Mouse (Mus musculus): ENCODE results near the gene Asb11. TPM values are rescaled to one million over a fixed set of nuclear protein-coding genes. Genes with fewer than 3 reads are reported as not detected.
A peak's percentile ranks its signal among the peaks of the same experiment; 100 is the strongest.

Gene Asb11
- polyA plus RNA-seq, 1 experiment from 2014 or later, result 0.11 TPM

DNA sequence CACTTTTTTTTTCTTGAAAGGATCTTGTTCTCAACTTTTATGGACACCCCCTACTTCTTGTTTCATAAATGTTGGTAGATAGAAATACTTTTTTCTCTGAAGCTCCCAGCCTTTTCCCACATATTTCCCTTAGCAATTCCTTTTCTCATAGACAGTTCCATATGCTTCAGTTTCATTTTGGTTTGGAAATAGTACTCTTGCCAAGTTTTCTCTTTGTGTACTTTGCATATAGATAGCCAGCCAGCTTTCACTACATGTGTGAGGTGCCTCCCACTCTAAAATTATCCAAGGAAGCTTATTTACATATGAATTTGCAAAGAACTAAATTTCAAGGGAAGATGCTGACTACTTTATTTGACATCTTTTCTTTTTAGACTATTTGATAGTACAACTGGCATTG, 18.8 kb upstream of the Asb11 start:
- Histone ChIP-seq H3K9ac (ENCODE audit: low read length) (no peak overlapping the region), H3K4me3 (ENCODE audit: low read depth, low read length) (no peak overlapping the region), H3K9me3 (ENCODE audit: control insufficient read depth, low read length) (no peaks in the 10 kb centered on the region), H3K27ac (replicated peaks; ENCODE audit: low read depth, low read length) (no peak overlapping the region), H3K36me3 (ENCODE audit: control insufficient read depth, insufficient read depth, low read length) (no peaks in the 10 kb centered on the region), H3K4me2 (ENCODE audit: low read depth, severe bottlenecking) (no peak overlapping the region), H3K27me3 (ENCODE audit: control insufficient read depth, insufficient read depth, low read length) (peaks cover 6% of the 10 kb centered on the region; the same call in 1 of the 2 replicates), H3K4me1 (ENCODE audit: control insufficient read depth, insufficient read depth, low read length) (no peaks in the 10 kb centered on the region)
- no peak for DNase-seq (ENCODE audit: low spot score)
- no peak for ATAC-seq (ENCODE audit: insufficient number of reproducible peaks, low FRiP score, low TSS enrichment, low read depth)

- ATAC-seq (ENCODE audit: insufficient number of reproducible peaks, low FRiP score, low TSS enrichment, low read depth) (peak; percentile 99), DNase-seq (ENCODE audit: low spot score) (peak; percentile 86)
- H3K4me1 ChIP-seq (ENCODE audit: control insufficient read depth, insufficient read depth, low read length), result no peaks in the 10 kb centered on the region
- H3K9ac ChIP-seq (ENCODE audit: low read length), result peak within 1 kb of the TSS; percentile 61
- peak within 1 kb of the TSS; percentile 54 for H3K4me3 ChIP-seq (ENCODE audit: low read depth, low read length)
- H3K36me3 ChIP-seq (ENCODE audit: control insufficient read depth, insufficient read depth, low read length), result no peaks in the 10 kb centered on the region
- no peak within 1 kb of the TSS for H3K27ac ChIP-seq (replicated peaks; ENCODE audit: low read depth, low read length)
- H3K4me2 ChIP-seq (ENCODE audit: low read depth, severe bottlenecking), result peak within 1 kb of the TSS; percentile 33
- H3K9me3 ChIP-seq (ENCODE audit: control insufficient read depth, low read length), result no peaks in the 10 kb centered on the region
- peaks cover 5% of the 10 kb centered on the region; the same call in 1 of the 2 replicates for H3K27me3 ChIP-seq (ENCODE audit: control insufficient read depth, insufficient read depth, low read length)
- WGBS, result 15% methylated on average over 36 of the region's 40 CpGs
These were observed 17.3 kb upstream of the Asb11 start, which contains the start of gene Piga for GRCm38 (mm10) chrX:164419471-164419939. TSS of gene Piga (plus strand) at chrX:164419787.

- Histone ChIP-seq H3K27ac (replicated peaks; ENCODE audit: low read depth, low read length) (no peak overlapping the region), H3K4me2 (ENCODE audit: low read depth, severe bottlenecking) (peak overlapping the region; percentile 33), H3K9me3 (ENCODE audit: control insufficient read depth, low read length) (no peaks in the 10 kb centered on the region), H3K27me3 (ENCODE audit: control insufficient read depth, insufficient read depth, low read length) (peaks cover 2% of the 10 kb centered on the region; the same call in 1 of the 2 replicates), H3K9ac (ENCODE audit: low read length) (peak overlapping the region; percentile 61), H3K36me3 (ENCODE audit: control insufficient read depth, insufficient read depth, low read length) (no peaks in the 10 kb centered on the region), H3K4me1 (ENCODE audit: control insufficient read depth, insufficient read depth, low read length) (no peaks in the 10 kb centered on the region), H3K4me3 (ENCODE audit: low read depth, low read length) (peak overlapping the region; percentile 54)
- ATAC-seq (ENCODE audit: insufficient number of reproducible peaks, low FRiP score, low TSS enrichment, low read depth) (no peak), DNase-seq (ENCODE audit: low spot score) (no peak)
- 16% methylated on average over 13 of the region's 13 CpGs for WGBS
These were observed 16.8 kb upstream of the Asb11 start for GRCm38 (mm10) chrX:164419955-164420354.

DNA sequence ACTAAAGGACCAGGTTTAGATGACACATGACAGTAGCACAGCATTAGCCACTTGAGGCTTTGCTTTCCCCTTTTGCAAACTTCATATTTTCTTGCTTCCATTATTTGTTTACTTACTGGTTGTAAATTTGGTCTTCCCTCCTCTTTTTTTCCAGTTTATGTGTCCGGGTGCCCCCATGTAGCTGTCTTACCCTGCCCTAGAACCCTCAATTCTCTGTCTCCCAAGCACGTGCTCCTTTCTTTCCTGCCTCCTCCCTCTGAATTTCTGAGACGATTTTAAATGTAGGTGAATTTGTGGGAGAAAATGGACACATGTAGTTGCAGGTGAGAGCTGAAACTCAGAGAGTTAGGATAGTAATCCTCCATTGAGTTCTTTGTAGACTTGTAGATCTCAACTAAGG, 16.3 kb upstream of the Asb11 start:
- Histone ChIP-seq H3K27ac (replicated peaks; ENCODE audit: low read depth, low read length) (no peak overlapping the region), H3K27me3 (ENCODE audit: control insufficient read depth, insufficient read depth, low read length) (peaks cover 2% of the 10 kb centered on the region; the same call in 1 of the 2 replicates), H3K4me1 (ENCODE audit: control insufficient read depth, insufficient read depth, low read length) (no peaks in the 10 kb centered on the region), H3K36me3 (ENCODE audit: control insufficient read depth, insufficient read depth, low read length) (no peaks in the 10 kb centered on the region), H3K4me2 (ENCODE audit: low read depth, severe bottlenecking) (peak overlapping the region; percentile 33), H3K4me3 (ENCODE audit: low read depth, low read length) (peak overlapping the region; percentile 54), H3K9me3 (ENCODE audit: control insufficient read depth, low read length) (no peaks in the 10 kb centered on the region), H3K9ac (ENCODE audit: low read length) (no peak overlapping the region)
- 67% methylated on average over 3 of the region's 3 CpGs for WGBS
- DNase-seq (ENCODE audit: low spot score) (no peak), ATAC-seq (ENCODE audit: insufficient number of reproducible peaks, low FRiP score, low TSS enrichment, low read depth) (no peak)

DNA sequence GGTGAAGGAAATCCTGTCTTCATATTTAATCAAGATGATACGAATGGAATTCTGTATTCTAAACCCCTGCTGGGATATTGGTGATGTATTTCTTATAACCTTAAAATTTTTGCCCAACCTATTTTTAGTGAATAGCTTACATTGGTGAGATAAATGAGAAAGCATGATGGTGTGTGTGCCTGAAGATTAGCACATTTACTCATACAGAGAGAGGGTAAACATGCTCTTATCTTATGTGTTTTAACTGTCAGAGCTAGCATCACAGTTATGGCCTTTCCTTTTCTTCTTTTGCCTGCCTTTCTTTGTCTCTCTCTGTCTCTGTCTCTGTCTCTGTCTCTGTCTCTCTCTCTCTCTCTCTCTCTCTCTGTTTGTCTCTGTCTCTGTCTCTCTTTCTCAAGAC, 12.0 kb upstream of the Asb11 start:
- H3K9me3 ChIP-seq (ENCODE audit: control insufficient read depth, low read length), result no peaks in the 10 kb centered on the region
- H3K4me1 ChIP-seq (ENCODE audit: control insufficient read depth, insufficient read depth, low read length), result no peaks in the 10 kb centered on the region
- H3K4me3 ChIP-seq (ENCODE audit: low read depth, low read length), result no peak overlapping the region
- H3K27me3 ChIP-seq (ENCODE audit: control insufficient read depth, insufficient read depth, low read length), result 0 out of 2 replicates have a peak, but pooled peaks cover 2% of the 10 kb centered on the region
- ATAC-seq (ENCODE audit: insufficient number of reproducible peaks, low FRiP score, low TSS enrichment, low read depth), result no peak
- no peak for DNase-seq (ENCODE audit: low spot score)
- WGBS, result 79% methylated on average over 1 of the region's 1 CpGs
- 0 out of 2 replicates have a peak, but pooled peaks cover 2% of the 10 kb centered on the region for H3K36me3 ChIP-seq (ENCODE audit: control insufficient read depth, insufficient read depth, low read length)
- no peak overlapping the region for H3K4me2 ChIP-seq (ENCODE audit: low read depth, severe bottlenecking)
- no peak overlapping the region for H3K27ac ChIP-seq (replicated peaks; ENCODE audit: low read depth, low read length)
- H3K9ac ChIP-seq (ENCODE audit: low read length), result no peak overlapping the region

DNA sequence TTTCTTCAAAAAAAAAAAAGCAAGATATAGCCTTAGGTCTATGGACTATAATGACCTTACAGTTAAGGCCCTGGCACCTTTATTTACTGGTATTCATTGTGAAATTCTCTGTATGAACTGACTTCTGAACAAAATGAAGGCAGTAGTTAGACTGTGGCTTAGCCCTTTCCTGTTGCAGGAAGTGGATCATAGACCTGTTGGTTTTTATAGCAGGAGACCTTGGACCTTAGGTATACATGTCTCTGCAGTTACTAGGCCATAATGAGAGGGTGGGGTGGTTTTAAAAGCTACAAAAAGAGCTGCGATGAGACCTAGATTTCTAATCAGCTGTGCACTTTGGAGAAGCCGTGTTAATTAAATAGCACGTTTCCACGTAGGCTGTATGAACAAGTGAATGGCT, 9.5 kb upstream of the Asb11 start:
- no peak overlapping the region for H3K9ac ChIP-seq (ENCODE audit: low read length)

DNA sequence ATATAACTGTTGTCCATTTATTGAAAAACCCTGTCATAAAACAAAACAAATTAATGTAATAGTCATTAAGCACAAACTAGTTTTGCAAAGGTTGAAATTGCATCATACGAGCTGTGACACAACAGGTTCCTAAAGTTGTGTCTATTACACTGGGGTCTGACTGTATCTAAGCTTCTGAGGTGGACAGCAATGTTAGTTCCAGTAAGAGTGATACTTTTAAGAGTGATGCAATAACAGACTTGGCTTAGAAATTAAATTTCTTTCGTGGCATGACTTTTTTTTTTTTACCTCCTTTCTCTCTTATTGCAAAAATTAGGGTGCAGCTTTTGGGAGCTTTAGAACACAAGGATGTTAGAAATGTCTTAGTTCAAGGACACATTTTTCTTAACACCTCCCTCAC, 8.6 kb upstream of the Asb11 start:
- no peak overlapping the region for H3K4me2 ChIP-seq (ENCODE audit: low read depth, severe bottlenecking)
- ATAC-seq (ENCODE audit: insufficient number of reproducible peaks, low FRiP score, low TSS enrichment, low read depth), result no peak
- WGBS, result 86% methylated on average over 2 of the region's 2 CpGs
- no peaks in the 10 kb centered on the region for H3K27me3 ChIP-seq (ENCODE audit: control insufficient read depth, insufficient read depth, low read length)
- H3K9me3 ChIP-seq (ENCODE audit: control insufficient read depth, low read length), result no peaks in the 10 kb centered on the region
- H3K4me1 ChIP-seq (ENCODE audit: control insufficient read depth, insufficient read depth, low read length), result no peaks in the 10 kb centered on the region
- no peak overlapping the region for H3K9ac ChIP-seq (ENCODE audit: low read length)
- no peak overlapping the region for H3K4me3 ChIP-seq (ENCODE audit: low read depth, low read length)
- DNase-seq (ENCODE audit: low spot score), result no peak
- H3K27ac ChIP-seq (replicated peaks; ENCODE audit: low read depth, low read length), result no peak overlapping the region
- 0 out of 2 replicates have a peak, but pooled peaks cover 2% of the 10 kb centered on the region for H3K36me3 ChIP-seq (ENCODE audit: control insufficient read depth, insufficient read depth, low read length)

More for the DNA sequence above, 9.5 kb upstream of the Asb11 start:
- Histone ChIP-seq H3K27me3 (ENCODE audit: control insufficient read depth, insufficient read depth, low read length) (no peaks in the 10 kb centered on the region), H3K9me3 (ENCODE audit: control insufficient read depth, low read length) (no peaks in the 10 kb centered on the region), H3K4me1 (ENCODE audit: control insufficient read depth, insufficient read depth, low read length) (no peaks in the 10 kb centered on the region), H3K36me3 (ENCODE audit: control insufficient read depth, insufficient read depth, low read length) (0 out of 2 replicates have a peak, but pooled peaks cover 2% of the 10 kb centered on the region), H3K4me3 (ENCODE audit: low read depth, low read length) (no peak overlapping the region), H3K27ac (replicated peaks; ENCODE audit: low read depth, low read length) (no peak overlapping the region), H3K4me2 (ENCODE audit: low read depth, severe bottlenecking) (no peak overlapping the region)
- DNase-seq (ENCODE audit: low spot score), result no peak
- ATAC-seq (ENCODE audit: insufficient number of reproducible peaks, low FRiP score, low TSS enrichment, low read depth), result no peak
- 85% methylated on average over 4 of the region's 4 CpGs for WGBS

GRCm38 (mm10) chrX:164430621-164431020, 6.2 kb upstream of the Asb11 start:
- Histone ChIP-seq H3K27me3 (ENCODE audit: control insufficient read depth, insufficient read depth, low read length) (no peaks in the 10 kb centered on the region), H3K9ac (ENCODE audit: low read length) (no peak overlapping the region), H3K4me3 (ENCODE audit: low read depth, low read length) (no peak overlapping the region), H3K9me3 (ENCODE audit: control insufficient read depth, low read length) (no peaks in the 10 kb centered on the region), H3K27ac (replicated peaks; ENCODE audit: low read depth, low read length) (no peak overlapping the region), H3K4me1 (ENCODE audit: control insufficient read depth, insufficient read depth, low read length) (no peaks in the 10 kb centered on the region), H3K4me2 (ENCODE audit: low read depth, severe bottlenecking) (no peak overlapping the region), H3K36me3 (ENCODE audit: control insufficient read depth, insufficient read depth, low read length) (0 out of 2 replicates have a peak, but pooled peaks cover 2% of the 10 kb centered on the region)
- 88% methylated on average over 6 of the region's 6 CpGs for WGBS
- DNase-seq (ENCODE audit: low spot score), result no peak
- no peak for ATAC-seq (ENCODE audit: insufficient number of reproducible peaks, low FRiP score, low TSS enrichment, low read depth)

- Histone ChIP-seq H3K9me3 (ENCODE audit: control insufficient read depth, low read length) (no peaks in the 10 kb centered on the region), H3K27ac (replicated peaks; ENCODE audit: low read depth, low read length) (no peak overlapping the region), H3K4me3 (ENCODE audit: low read depth, low read length) (no peak overlapping the region), H3K27me3 (ENCODE audit: control insufficient read depth, insufficient read depth, low read length) (peaks cover 2% of the 10 kb centered on the region; the same call in 1 of the 2 replicates), H3K4me1 (ENCODE audit: control insufficient read depth, insufficient read depth, low read length) (no peaks in the 10 kb centered on the region), H3K4me2 (ENCODE audit: low read depth, severe bottlenecking) (no peak overlapping the region), H3K36me3 (ENCODE audit: control insufficient read depth, insufficient read depth, low read length) (0 out of 2 replicates have a peak, but pooled peaks cover 2% of the 10 kb centered on the region), H3K9ac (ENCODE audit: low read length) (no peak overlapping the region)
- WGBS, result 97% methylated on average over 2 of the region's 2 CpGs
- DNase-seq (ENCODE audit: low spot score), result no peak
- no peak for ATAC-seq (ENCODE audit: insufficient number of reproducible peaks, low FRiP score, low TSS enrichment, low read depth)
These were observed 5.7 kb upstream of the Asb11 start for GRCm38 (mm10) chrX:164431133-164431532.

Measured in limb, embryonic 11.5 days (tissue).